Mouse (Mus musculus) midbrain, postnatal 0 days (tissue): ENCODE data around the gene Mllt6. TPM values are rescaled to one million over a fixed set of nuclear protein-coding genes. Genes with fewer than 3 reads are reported as not detected.

Experiments
- ATAC-seq: fragments of 200-750 bp; cut with Nextera tagmentation; 2 replicates; pipeline ENCODE4 v1.8.0; 2017; ENCODE audit warnings: moderate number of reproducible peaks, mild to moderate bottlenecking, moderate TSS enrichment, moderate library complexity; ENCODE audit not compliant: low FRiP score
- DNase-seq: peaks from one replicate; pipeline ENCODE4 v3.0.0-alpha.2; 2015; ENCODE audit warnings: low spot score
- H3K27ac ChIP-seq: fragments of 300-500 bp; sonication (generic); 2 replicates; pipeline ENCODE4 v1.5.1; 2014; ENCODE audit warnings: low read depth, mild to moderate bottlenecking, low read length, mixed read lengths
- H3K27me3 ChIP-seq: fragments of 300-500 bp; sonication (generic); 2 replicates; pipeline ENCODE4 v1.6.1; 2014; ENCODE audit warnings: low read length, control low read depth, mixed read lengths; ENCODE audit not compliant: insufficient read depth
- H3K36me3 ChIP-seq: fragments of 300-500 bp; sonication (generic); 2 replicates; pipeline ENCODE4 v1.6.1; 2014; ENCODE audit warnings: low read length, control low read depth, mixed read lengths; ENCODE audit not compliant: insufficient read depth
- H3K4me1 ChIP-seq: fragments of 300-500 bp; sonication (generic); 2 replicates; pipeline ENCODE4 v1.6.1; 2014; ENCODE audit warnings: mild to moderate bottlenecking, control low read depth, antibody characterized with exemption, low read length, mixed read lengths; ENCODE audit not compliant: insufficient read depth
- H3K4me2 ChIP-seq: fragments of 300-500 bp; sonication (generic); 2 replicates; pipeline ENCODE4 v1.6.1; 2014; ENCODE audit warnings: low read depth, mild to moderate bottlenecking, low read length, mixed read lengths; ENCODE audit not compliant: poor library complexity, severe bottlenecking
- H3K4me3 ChIP-seq: fragments of 300-500 bp; sonication (generic); 2 replicates; pipeline ENCODE4 v1.5.1; 2014; ENCODE audit warnings: low read depth, mild to moderate bottlenecking, low read length, moderate library complexity
- H3K9ac ChIP-seq: fragments of 300-500 bp; sonication (generic); replicated peaks from 2 replicates; pipeline ENCODE4 v1.6.1; 2014; ENCODE audit warnings: mild to moderate bottlenecking, low read length, moderate library complexity, mixed read lengths; ENCODE audit not compliant: poor library complexity, severe bottlenecking
- H3K9me3 ChIP-seq: fragments of 300-500 bp; sonication (generic); 2 replicates; pipeline ENCODE4 v1.6.1; 2016; ENCODE audit warnings: low read length, control low read depth
- CTCF ChIP-seq: IDR thresholded peaks from 2 replicates; pipeline ENCODE4 v1.5.1; 2016; ENCODE audit warnings: antibody characterized with exemption, mild to moderate bottlenecking
- WGBS: fragments of 180-500 bp; shearing (Covaris S2); extraction: QIAGEN DNeasy Blood & Tissue Kit; methylation state at CpG from one replicate; pipeline ENCODE4 v1.1.7; 2014; 5-methylcytosine and 5-hydroxymethylcytosine counted together
- polyA plus RNA-seq: library from polyadenylated mRNA; unstranded; fragments of >200 nt; fragmentation: Nextera tagmentation; extraction: Ambion mirVana; gene quantifications from 2 replicates; pipeline ENCODE4 v1.2.1, GENCODE M21; 2015
- total RNA-seq: library from RNA; depleted of rRNA; stranded (reverse); fragments of >200 nt; gene quantifications from 2 replicates; pipeline ENCODE4 v1.2.3, GENCODE M21; 2014

Mllt6 gene
- total and polyA plus RNA-seq, 2 experiments from 2014 or later = 1.7 to 52.8 TPM

DNA sequence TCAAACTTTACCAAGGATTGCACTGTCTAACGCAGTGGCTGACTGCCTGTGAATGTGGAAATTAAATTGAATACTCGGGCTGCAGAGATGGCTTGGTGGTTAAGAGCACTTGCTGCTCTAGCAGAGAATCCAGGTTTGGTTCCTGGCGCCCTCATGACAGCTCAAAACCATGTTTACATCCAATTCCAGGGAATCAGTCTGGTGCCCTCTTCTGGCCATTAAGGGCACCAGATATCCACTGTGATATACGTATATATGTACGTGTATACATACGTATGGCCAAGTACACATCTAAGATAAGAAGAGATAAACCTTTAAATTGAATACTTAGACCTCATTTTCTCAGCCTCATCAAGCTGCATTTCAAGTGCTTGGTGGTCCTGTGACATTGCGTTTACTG, 3.0 kb downstream of the Mllt6 start:
- H3K36me3 ChIP-seq = peaks cover 20% of the 10 kb centered on the region
- H3K9me3 ChIP-seq = no peaks in the 10 kb centered on the region
- H3K27ac ChIP-seq = no peak overlapping the region
- ATAC-seq = no peak
- peaks cover 3% of the 10 kb centered on the region; the same call in 1 of the 2 replicates for H3K4me1 ChIP-seq
- H3K4me2 ChIP-seq = no peak overlapping the region
- no peak for DNase-seq
- peak; percentile 62 for TF ChIP-seq CTCF
- no peak overlapping the region for H3K4me3 ChIP-seq
- peaks cover 7% of the 10 kb centered on the region; the same call in 1 of the 2 replicates for H3K27me3 ChIP-seq
- no peak overlapping the region for H3K9ac ChIP-seq
- 94% methylated on average over 7 of the region's 7 CpGs for WGBS

DNA sequence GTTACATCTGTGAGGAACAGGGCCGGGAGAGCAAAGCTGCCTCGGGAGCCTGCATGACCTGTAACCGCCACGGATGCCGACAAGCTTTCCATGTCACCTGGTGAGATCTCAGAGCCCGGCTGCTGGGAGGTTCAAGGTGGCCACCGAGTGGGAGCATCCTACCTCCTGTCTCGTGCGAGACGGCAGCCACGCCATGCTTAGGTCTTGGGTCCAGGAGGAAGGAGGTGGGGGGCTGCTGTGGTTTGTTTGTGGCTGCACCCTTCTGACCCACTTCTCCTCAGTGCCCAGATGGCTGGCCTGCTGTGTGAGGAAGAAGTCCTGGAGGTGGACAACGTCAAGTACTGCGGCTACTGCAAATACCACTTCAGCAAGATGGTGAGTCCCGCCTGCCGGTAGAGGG, 3.6 kb downstream of the Mllt6 start:
- Histone ChIP-seq H3K9ac (no peak overlapping the region), H3K9me3 (no peaks in the 10 kb centered on the region), H3K27ac (no peak overlapping the region), H3K36me3 (peaks cover 25% of the 10 kb centered on the region), H3K27me3 (peaks cover 6% of the 10 kb centered on the region; the same call in 1 of the 2 replicates), H3K4me3 (no peak overlapping the region), H3K4me2 (no peak overlapping the region), H3K4me1 (peaks cover 3% of the 10 kb centered on the region; the same call in 1 of the 2 replicates)
- DNase-seq = no peak
- ATAC-seq = no peak
- 91% methylated on average over 15 of the region's 15 CpGs for WGBS
- TF ChIP-seq CTCF = no peak

DNA sequence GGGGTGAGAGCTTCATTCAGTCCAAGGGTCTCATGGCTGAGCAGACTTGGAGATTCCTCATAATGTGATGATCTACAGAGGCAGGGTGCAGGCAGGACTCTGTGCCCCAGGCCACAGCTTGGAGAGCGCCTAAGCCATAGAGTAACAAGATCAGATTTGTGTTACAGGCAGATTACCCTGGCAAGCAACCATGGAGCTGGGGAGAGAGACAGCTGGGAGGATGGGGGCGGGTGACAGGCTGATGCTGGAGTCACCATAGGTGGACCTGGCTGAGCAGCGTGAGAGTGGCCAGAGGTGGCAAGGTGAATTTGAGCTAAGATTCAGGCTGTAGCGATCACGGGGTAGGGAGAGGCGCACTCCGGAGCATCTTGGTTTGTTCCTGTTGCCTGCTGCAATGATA, 4.9 kb downstream of the Mllt6 start:
- DNase-seq (no peak), ATAC-seq (no peak)
- H3K9ac ChIP-seq = no peak overlapping the region
- no peaks in the 10 kb centered on the region for H3K27me3 ChIP-seq
- TF ChIP-seq CTCF = no peak
- no peak overlapping the region for H3K4me3 ChIP-seq
- no peaks in the 10 kb centered on the region for H3K9me3 ChIP-seq
- H3K27ac ChIP-seq = no peak overlapping the region
- H3K4me2 ChIP-seq = no peak overlapping the region
- 93% methylated on average over 7 of the region's 7 CpGs for WGBS
- peaks cover 32% of the 10 kb centered on the region for H3K36me3 ChIP-seq
- H3K4me1 ChIP-seq = no peaks in the 10 kb centered on the region

DNA sequence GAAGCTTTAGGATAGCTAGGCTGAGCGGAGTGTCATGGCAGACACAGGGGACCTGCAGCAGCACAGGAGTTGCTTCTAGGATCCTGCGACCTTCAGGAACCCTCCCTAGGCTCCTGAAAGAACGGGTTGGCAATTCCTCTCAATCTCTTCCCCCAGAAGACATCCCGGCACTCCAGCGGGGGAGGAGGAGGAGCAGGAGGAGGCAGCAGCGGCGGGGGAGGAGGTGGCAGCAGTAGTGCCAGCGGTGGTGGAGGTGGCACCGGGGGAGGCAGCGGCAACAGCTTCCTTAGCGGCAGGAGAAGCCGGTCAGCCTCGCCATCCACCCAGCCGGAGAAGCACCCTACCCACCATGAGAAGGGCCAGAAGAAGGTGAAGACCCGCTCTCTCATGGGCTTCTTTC, 6.1 kb downstream of the Mllt6 start:
- peaks cover 42% of the 10 kb centered on the region for H3K36me3 ChIP-seq
- H3K27ac ChIP-seq = no peak overlapping the region
- TF ChIP-seq CTCF = no peak

DNA sequence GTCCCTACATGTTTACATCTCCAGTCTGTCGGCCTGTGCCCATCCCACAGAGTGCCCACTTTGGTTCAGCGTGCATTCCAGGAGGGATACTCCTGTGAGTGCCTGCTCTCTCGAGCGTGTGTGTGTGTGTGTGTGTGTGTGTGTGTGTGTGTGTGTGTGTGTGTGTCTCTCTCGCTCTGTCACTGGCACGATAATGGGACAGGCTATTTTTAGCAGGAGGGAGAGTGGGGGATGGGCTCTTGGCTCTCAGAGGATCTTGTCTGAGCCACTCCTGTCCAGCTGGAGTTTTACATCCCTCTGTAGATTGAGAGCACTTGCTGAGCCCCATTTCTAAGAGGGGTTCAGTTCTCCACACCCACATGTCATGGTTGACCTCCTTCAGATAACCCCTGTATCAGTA, 6.6 kb downstream of the Mllt6 start:
- Histone ChIP-seq H3K4me3 (no peak overlapping the region), H3K27me3 (no peaks in the 10 kb centered on the region), H3K9me3 (no peaks in the 10 kb centered on the region), H3K4me2 (no peak overlapping the region), H3K4me1 (no peaks in the 10 kb centered on the region), H3K36me3 (peaks cover 47% of the 10 kb centered on the region), H3K27ac (no peak overlapping the region), H3K9ac (no peak overlapping the region)
- 26% methylated on average over 6 of the region's 6 CpGs for WGBS
- peak; percentile 62 for DNase-seq
- no peak for ATAC-seq
- no peak for TF ChIP-seq CTCF

More for the DNA sequence above, 6.1 kb downstream of the Mllt6 start:
- Histone ChIP-seq H3K9me3 (no peaks in the 10 kb centered on the region), H3K27me3 (no peaks in the 10 kb centered on the region), H3K4me2 (no peak overlapping the region), H3K4me3 (no peak overlapping the region), H3K9ac (peak overlapping the region; percentile 14; the same call in 1 of the 2 replicates), H3K4me1 (no peaks in the 10 kb centered on the region)
- 52% methylated on average over 15 of the region's 15 CpGs for WGBS
- DNase-seq = no peak
- ATAC-seq = no peak

DNA sequence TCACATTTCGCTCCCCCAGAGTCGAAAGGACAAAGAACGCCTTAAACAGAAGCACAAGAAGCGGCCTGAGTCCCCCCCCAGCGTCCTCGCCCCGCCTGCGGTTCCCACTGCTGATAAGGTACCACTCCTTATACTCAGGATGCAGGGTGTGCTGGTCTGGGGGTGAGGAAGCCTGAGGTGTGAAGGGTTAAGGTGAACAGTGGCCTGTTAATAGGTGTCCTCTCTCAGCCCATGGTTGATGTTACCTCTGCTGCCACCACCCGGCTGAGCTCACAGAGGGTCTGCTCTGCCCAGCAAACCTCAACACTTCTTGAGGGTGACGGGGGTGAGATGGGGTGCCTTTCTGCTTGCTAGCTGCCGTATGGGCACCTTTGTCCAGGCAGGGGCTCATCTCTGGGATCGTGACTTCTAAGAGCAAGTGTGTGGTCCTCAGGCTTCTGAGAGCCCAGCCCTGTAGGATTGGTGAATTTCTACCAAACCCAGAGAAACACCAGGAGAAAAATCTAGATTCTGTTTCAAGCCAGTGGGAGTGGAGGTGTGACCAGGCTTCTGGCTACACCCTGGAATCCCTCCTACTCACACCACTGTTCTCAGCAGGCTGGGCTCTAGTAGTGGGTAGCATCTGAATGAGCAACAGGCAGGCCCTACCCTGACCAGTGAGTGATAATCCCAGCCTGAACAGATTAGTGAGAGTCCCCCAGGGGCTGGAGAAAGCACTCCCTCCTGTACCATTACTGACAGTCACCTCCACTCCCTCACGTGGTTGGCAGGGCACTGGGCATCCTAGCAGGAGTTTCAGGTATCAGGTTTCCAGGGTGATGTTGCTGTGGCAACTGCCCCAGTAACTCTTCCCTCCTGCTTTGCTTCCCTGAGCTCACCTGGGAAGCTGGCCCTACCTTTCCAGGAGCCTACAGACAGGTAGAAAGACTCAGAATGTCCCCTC, 7.3 kb downstream of the Mllt6 start:
- H3K27me3 ChIP-seq = no peaks in the 10 kb centered on the region

More for the DNA sequence above, 7.3 kb downstream of the Mllt6 start:
- Histone ChIP-seq H3K9me3 (no peaks in the 10 kb centered on the region), H3K4me2 (no peak overlapping the region), H3K4me1 (no peaks in the 10 kb centered on the region), H3K36me3 (peaks cover 52% of the 10 kb centered on the region), H3K4me3 (no peak overlapping the region), H3K9ac (no peak overlapping the region), H3K27ac (no peak overlapping the region)
- DNase-seq (no peak), ATAC-seq (no peak)
- peak; percentile 30; the same call in 1 of the 2 replicates for TF ChIP-seq CTCF
- WGBS = 70% methylated on average over 13 of the region's 13 CpGs
